Mouse (Mus musculus) lung, embryonic 15.5 days (tissue): ENCODE results near the gene Tcf12. TPM values are rescaled to one million over a fixed set of nuclear protein-coding genes. Genes with fewer than 3 reads are reported as not detected.

ENCODE experiments used
- ATAC-seq: fragments of 200-750 bp; cut with Nextera tagmentation; 2 replicates; pipeline ENCODE4 v1.8.0; 2017; ENCODE audit warnings: moderate number of reproducible peaks, borderline replicate concordance; ENCODE audit not compliant: low FRiP score, low TSS enrichment; ENCODE audit errors: extremely low read depth
- H3K27ac ChIP-seq: fragments of 300-500 bp; sonication (generic); 2 replicates; pipeline ENCODE4 v1.5.1; 2015; ENCODE audit warnings: moderate library complexity, mild to moderate bottlenecking, inconsistent platforms
- H3K27me3 ChIP-seq: fragments of 300-500 bp; sonication (generic); 2 replicates; pipeline ENCODE4 v1.6.1; 2015; ENCODE audit warnings: inconsistent platforms
- H3K36me3 ChIP-seq: fragments of 300-500 bp; sonication (generic); 2 replicates; pipeline ENCODE4 v1.6.1; 2015; ENCODE audit warnings: inconsistent platforms
- H3K4me1 ChIP-seq: fragments of 300-500 bp; sonication (generic); 2 replicates; pipeline ENCODE4 v1.6.1; 2015; ENCODE audit warnings: inconsistent platforms
- H3K4me2 ChIP-seq: fragments of 300-500 bp; sonication (generic); 2 replicates; pipeline ENCODE4 v1.6.1; 2015; ENCODE audit warnings: inconsistent platforms, mild to moderate bottlenecking, moderate library complexity
- H3K4me3 ChIP-seq: fragments of 300-500 bp; sonication (generic); 2 replicates; pipeline ENCODE4 v1.5.1; 2015; ENCODE audit warnings: mild to moderate bottlenecking, inconsistent platforms
- H3K9ac ChIP-seq: fragments of 300-500 bp; sonication (generic); 2 replicates; pipeline ENCODE4 v1.6.1; 2015; ENCODE audit warnings: inconsistent platforms
- H3K9me3 ChIP-seq: fragments of 300-500 bp; sonication (generic); 2 replicates; pipeline ENCODE4 v1.6.1; 2016; ENCODE audit warnings: inconsistent platforms
- WGBS: fragments of 180-500 bp; shearing (Covaris S2); methylation state at CpG from one replicate; pipeline ENCODE4 v1.1.7; 2015; 5-methylcytosine and 5-hydroxymethylcytosine counted together
- polyA plus RNA-seq: library from polyadenylated mRNA; unstranded; fragments of >200 nt; fragmentation: Nextera tagmentation; extraction: Ambion mirVana; gene quantifications from 2 replicates; pipeline ENCODE4 v1.2.1, GENCODE M21; 2015

Tcf12 gene
- polyA plus RNA-seq, 1 experiment from 2014 or later: 75.8 TPM

- no peaks in the 10 kb centered on the region for H3K9me3 ChIP-seq
- WGBS: 66% methylated on average over 4 of the region's 4 CpGs
- no peak for ATAC-seq
- H3K27ac ChIP-seq: no peak overlapping the region
- no peaks in the 10 kb centered on the region for H3K27me3 ChIP-seq
- no peak overlapping the region for H3K4me2 ChIP-seq
- H3K4me1 ChIP-seq: no peaks in the 10 kb centered on the region
- no peaks in the 10 kb centered on the region for H3K36me3 ChIP-seq
- no peak overlapping the region for H3K9ac ChIP-seq
- H3K4me3 ChIP-seq: no peak overlapping the region
Observed at GRCm38 (mm10) chr9:72014585-72015381, 96.9 kb downstream of the Tcf12 start.

GRCm38 (mm10) chr9:72013541-72013940 is 98.1 kb downstream of the Tcf12 start:
- H3K4me3 ChIP-seq: no peak overlapping the region
- no peak overlapping the region for H3K4me2 ChIP-seq
- no peaks in the 10 kb centered on the region for H3K9me3 ChIP-seq
- no peak overlapping the region for H3K27ac ChIP-seq
- no peaks in the 10 kb centered on the region for H3K27me3 ChIP-seq
- no peak for ATAC-seq
- H3K36me3 ChIP-seq: no peaks in the 10 kb centered on the region
- no peaks in the 10 kb centered on the region for H3K4me1 ChIP-seq
- 88% methylated on average over 1 of the region's 1 CpGs for WGBS
- no peak overlapping the region for H3K9ac ChIP-seq

GRCm38 (mm10) chr9:72008634-72009033 is 103.0 kb downstream of the Tcf12 start:
- Histone ChIP-seq H3K4me2 (no peak overlapping the region), H3K27me3 (no peaks in the 10 kb centered on the region), H3K36me3 (no peaks in the 10 kb centered on the region), H3K9ac (no peak overlapping the region), H3K4me3 (no peak overlapping the region), H3K9me3 (no peaks in the 10 kb centered on the region), H3K27ac (no peak overlapping the region), H3K4me1 (no peaks in the 10 kb centered on the region)
- 65% methylated on average over 1 of the region's 1 CpGs for WGBS
- no peak for ATAC-seq

DNA sequence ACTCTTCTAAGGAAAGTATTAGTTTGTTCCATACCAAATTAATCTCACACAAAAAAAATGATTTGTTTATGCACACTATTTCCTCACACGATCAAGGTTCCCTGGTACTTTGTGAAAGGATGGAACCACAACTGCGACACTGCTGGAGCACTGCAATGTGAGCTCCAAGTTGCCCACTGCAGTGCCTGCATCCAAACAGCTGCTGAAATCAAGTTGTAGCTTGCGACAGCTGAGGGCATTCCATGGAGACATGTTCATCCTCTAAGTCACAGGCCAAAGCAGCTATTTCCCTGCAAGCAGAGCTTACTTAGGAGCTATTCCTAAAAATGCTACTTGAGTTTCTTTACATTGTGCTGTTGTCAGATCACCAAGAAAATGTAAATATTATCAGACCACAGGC is 120.5 kb downstream of the Tcf12 start:
- Histone ChIP-seq H3K27ac (peak overlapping the region; percentile 15; the same call in 1 of the 2 replicates), H3K4me1 (peaks cover 14% of the 10 kb centered on the region), H3K4me3 (no peak overlapping the region), H3K27me3 (no peaks in the 10 kb centered on the region), H3K9ac (no peak overlapping the region), H3K36me3 (no peaks in the 10 kb centered on the region), H3K9me3 (no peaks in the 10 kb centered on the region), H3K4me2 (no peak overlapping the region)
- no peak for ATAC-seq
- 61% methylated on average over 3 of the region's 3 CpGs for WGBS

DNA sequence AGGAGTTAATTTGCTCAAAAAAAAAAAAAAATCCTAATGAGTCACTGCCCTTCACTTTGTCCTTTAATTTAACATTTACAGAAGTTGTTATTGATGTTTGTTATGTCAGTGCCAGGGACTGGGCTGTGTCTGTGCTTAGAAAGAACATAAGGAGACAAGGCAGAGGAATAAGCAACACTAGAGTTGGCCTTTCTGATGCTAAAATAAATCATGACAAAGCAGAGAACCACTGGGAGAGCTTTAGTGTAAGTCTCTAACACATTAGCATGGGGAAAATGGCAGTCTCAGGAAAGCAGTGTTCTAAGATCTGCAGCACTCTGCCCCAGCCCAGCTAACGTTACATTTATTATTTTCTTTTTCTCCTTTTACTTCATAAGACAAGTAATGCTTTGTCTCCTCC is 121.3 kb downstream of the Tcf12 start:
- no peaks in the 10 kb centered on the region for H3K9me3 ChIP-seq
- peaks cover 14% of the 10 kb centered on the region for H3K4me1 ChIP-seq
- ATAC-seq: no peak
- no peak overlapping the region for H3K9ac ChIP-seq
- H3K27me3 ChIP-seq: no peaks in the 10 kb centered on the region
- 54% methylated on average over 1 of the region's 1 CpGs for WGBS
- H3K36me3 ChIP-seq: no peaks in the 10 kb centered on the region
- H3K4me2 ChIP-seq: no peak overlapping the region
- H3K4me3 ChIP-seq: no peak overlapping the region
- H3K27ac ChIP-seq: no peak overlapping the region

- WGBS: 67% methylated on average over 1 of the region's 1 CpGs
Observed at GRCm38 (mm10) chr9:71989663-71990062, 122.0 kb downstream of the Tcf12 start.

DNA sequence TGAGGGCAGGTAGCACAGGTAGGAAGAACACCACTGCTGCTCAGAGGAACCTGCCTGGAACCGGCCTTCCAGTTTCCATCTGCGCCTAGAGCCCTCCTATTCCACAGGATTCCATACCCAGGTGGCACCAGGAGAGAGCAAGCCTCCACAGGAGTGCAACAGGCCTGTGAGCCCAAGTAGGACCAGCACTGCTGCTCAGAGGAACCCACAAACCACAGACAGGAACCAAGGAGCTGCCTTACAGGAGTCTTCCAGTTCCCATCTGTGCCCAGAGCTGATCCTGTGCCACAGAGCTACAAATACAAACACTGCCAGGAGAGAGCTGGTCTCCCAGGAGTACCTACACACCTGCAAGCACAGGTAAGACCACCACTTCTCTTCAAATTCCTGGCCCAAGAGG is 125.0 kb downstream of the Tcf12 start:
- H3K36me3 ChIP-seq: no peaks in the 10 kb centered on the region
- no peaks in the 10 kb centered on the region for H3K9me3 ChIP-seq
- H3K4me1 ChIP-seq: peaks cover 17% of the 10 kb centered on the region
- ATAC-seq: no peak
- 95% methylated on average over 2 of the region's 2 CpGs for WGBS
- H3K9ac ChIP-seq: no peak overlapping the region
- H3K4me3 ChIP-seq: no peak overlapping the region
- no peak overlapping the region for H3K4me2 ChIP-seq
- H3K27ac ChIP-seq: no peak overlapping the region
- H3K27me3 ChIP-seq: no peaks in the 10 kb centered on the region

More at GRCm38 (mm10) chr9:71989663-71990062, 122.0 kb downstream of the Tcf12 start:
- Histone ChIP-seq H3K9me3 (no peaks in the 10 kb centered on the region), H3K27me3 (no peaks in the 10 kb centered on the region), H3K9ac (no peak overlapping the region), H3K36me3 (no peaks in the 10 kb centered on the region), H3K4me1 (peaks cover 14% of the 10 kb centered on the region), H3K4me3 (no peak overlapping the region), H3K27ac (no peak overlapping the region), H3K4me2 (no peak overlapping the region)
- no peak for ATAC-seq

DNA sequence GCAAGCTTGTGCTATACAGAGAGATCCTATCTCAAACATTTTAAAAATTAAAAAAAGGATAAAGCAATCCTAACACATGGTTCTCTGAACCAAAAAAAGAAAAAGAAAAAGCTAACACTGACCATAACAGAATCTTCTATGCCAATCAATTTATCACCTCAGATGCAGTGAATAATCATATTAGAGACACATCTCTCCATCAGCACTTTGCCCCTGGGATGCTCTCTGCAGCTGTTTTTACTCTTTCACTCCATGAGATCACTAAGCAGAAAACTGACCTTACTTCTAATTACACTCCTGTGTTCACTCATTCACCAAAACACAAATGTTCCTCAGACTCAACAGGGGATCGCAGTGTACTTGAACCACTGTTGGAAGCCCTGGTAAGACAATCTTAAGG is 128.8 kb downstream of the Tcf12 start:
- H3K27ac ChIP-seq: no peak overlapping the region
- no peaks in the 10 kb centered on the region for H3K36me3 ChIP-seq
- no peak overlapping the region for H3K4me2 ChIP-seq
- no peaks in the 10 kb centered on the region for H3K27me3 ChIP-seq
- 81% methylated on average over 1 of the region's 1 CpGs for WGBS
- no peaks in the 10 kb centered on the region for H3K9me3 ChIP-seq
- peaks cover 20% of the 10 kb centered on the region for H3K4me1 ChIP-seq
- H3K4me3 ChIP-seq: no peak overlapping the region
- no peak overlapping the region for H3K9ac ChIP-seq
- no peak for ATAC-seq

DNA sequence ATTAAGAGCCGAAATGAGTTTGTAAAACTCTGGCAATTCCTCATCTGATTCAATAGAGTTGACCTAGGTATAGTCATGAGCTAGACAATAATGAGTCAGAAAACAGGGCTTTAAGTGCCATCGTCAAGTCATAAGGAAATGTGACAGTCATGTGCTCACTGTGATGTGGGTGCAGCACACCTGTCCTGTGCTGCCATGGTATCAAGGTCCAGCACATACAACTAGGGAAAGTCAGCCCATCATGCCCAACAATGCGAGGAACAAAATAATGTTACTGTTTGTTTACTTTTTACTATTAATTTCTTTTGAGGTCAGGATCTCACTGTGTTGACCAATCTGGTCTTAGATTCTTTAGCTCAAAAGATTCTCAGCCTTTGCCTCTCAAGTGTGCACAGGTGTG is 130.6 kb downstream of the Tcf12 start:
- no peak overlapping the region for H3K4me3 ChIP-seq
- no peak for ATAC-seq
- no peaks in the 10 kb centered on the region for H3K36me3 ChIP-seq
- no peaks in the 10 kb centered on the region for H3K27me3 ChIP-seq
- peaks cover 22% of the 10 kb centered on the region for H3K4me1 ChIP-seq
- 87% methylated on average over 3 of the region's 3 CpGs for WGBS
- no peak overlapping the region for H3K27ac ChIP-seq
- no peak overlapping the region for H3K4me2 ChIP-seq
- no peaks in the 10 kb centered on the region for H3K9me3 ChIP-seq
- no peak overlapping the region for H3K9ac ChIP-seq

DNA sequence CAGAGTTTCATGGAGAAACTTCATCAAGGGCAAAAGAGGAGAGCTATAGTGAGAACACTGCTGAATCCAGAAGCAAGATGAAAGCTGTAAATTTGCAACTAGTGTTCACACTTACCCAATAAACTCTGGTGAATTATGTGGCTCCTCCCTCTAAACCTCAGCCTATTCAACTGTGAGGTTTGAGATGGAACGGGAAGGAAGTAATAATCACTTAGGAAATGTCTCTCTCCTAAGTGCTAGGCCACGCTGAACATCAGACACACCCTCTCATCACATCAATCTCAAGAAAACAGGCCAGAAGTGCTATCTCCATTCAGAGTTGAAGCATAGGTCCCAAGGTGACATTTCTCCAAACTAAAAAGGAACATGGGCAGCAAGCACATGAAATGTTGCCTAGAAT is 131.1 kb downstream of the Tcf12 start:
- H3K27me3 ChIP-seq: no peaks in the 10 kb centered on the region
- no peak for ATAC-seq
- WGBS: 50% methylated on average over 2 of the region's 2 CpGs
- H3K27ac ChIP-seq: no peak overlapping the region
- H3K4me2 ChIP-seq: no peak overlapping the region
- peaks cover 24% of the 10 kb centered on the region for H3K4me1 ChIP-seq
- H3K9me3 ChIP-seq: no peaks in the 10 kb centered on the region
- H3K4me3 ChIP-seq: no peak overlapping the region
- H3K36me3 ChIP-seq: no peaks in the 10 kb centered on the region
- H3K9ac ChIP-seq: no peak overlapping the region

DNA sequence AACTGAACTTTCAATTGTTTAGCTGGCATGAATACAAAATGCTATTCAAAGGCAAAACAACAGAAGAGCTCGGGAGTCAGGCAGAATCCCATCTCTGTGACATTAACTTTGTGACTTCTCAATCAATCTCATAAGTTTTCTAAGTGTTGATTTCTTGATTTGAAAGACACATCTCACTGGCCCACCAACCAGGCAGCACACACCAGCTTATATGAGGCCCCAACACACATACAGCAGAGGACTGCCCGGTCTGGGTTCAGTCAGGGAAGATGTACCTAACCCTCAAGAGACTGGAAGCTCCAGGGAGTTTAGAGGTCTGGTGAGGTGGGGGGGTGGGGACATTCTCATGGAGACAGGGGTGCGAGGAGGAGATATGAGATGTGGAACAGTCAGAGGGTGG is 132.8 kb downstream of the Tcf12 start:
- Histone ChIP-seq H3K9ac (no peak overlapping the region), H3K27me3 (no peaks in the 10 kb centered on the region), H3K4me2 (no peak overlapping the region), H3K27ac (no peak overlapping the region), H3K9me3 (no peaks in the 10 kb centered on the region), H3K4me3 (no peak overlapping the region), H3K36me3 (no peaks in the 10 kb centered on the region), H3K4me1 (peaks cover 23% of the 10 kb centered on the region)
- 68% methylated on average over 3 of the region's 3 CpGs for WGBS
- no peak for ATAC-seq

DNA sequence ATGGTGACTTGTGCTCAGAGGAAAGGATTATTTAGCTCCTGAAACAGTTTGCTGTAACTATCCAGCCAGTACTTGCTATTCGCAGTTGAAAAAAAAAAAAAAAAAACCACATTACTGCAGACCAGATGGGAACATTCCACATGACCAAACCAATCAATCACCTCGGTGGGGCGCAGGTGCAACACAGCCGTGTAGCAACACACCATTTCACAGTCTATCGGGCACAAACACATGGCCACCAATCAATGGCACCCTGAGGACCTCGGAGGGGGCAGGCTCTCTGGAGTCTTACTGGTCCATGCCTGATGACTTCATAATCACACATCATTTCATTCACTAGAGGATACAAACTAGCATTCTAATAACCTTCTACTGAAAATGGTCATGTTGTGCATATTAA is 135.6 kb downstream of the Tcf12 start:
- H3K4me3 ChIP-seq: no peak overlapping the region
- H3K9me3 ChIP-seq: no peaks in the 10 kb centered on the region
- WGBS: 45% methylated on average over 6 of the region's 6 CpGs
- no peak for ATAC-seq
- peaks cover 24% of the 10 kb centered on the region for H3K4me1 ChIP-seq
- H3K4me2 ChIP-seq: no peak overlapping the region
- no peak overlapping the region for H3K27ac ChIP-seq
- H3K27me3 ChIP-seq: no peaks in the 10 kb centered on the region
- H3K9ac ChIP-seq: no peak overlapping the region
- H3K36me3 ChIP-seq: no peaks in the 10 kb centered on the region

DNA sequence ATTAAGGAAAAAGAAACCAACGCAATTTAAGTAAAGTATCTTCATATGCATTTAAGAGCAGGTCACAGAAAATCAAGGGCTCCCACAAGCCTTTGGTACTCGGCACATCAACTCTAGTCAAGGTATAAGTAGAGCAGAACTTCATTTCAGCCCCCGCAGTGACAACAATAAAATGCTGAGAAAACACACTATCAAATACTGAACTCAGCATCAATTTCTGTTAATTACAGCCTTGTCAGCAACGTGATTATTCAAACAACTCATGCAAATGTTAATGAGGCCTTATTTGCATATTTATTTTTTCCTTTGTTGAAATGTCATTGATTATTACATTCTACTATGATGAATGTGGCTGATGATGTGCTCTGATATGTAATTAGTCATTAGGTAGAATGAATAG is 136.5 kb downstream of the Tcf12 start:
- Histone ChIP-seq H3K9ac (no peak overlapping the region), H3K4me2 (no peak overlapping the region), H3K27ac (no peak overlapping the region), H3K9me3 (no peaks in the 10 kb centered on the region), H3K27me3 (no peaks in the 10 kb centered on the region), H3K4me1 (peaks cover 24% of the 10 kb centered on the region), H3K4me3 (no peak overlapping the region), H3K36me3 (no peaks in the 10 kb centered on the region)
- no peak for ATAC-seq
- WGBS: 72% methylated on average over 4 of the region's 4 CpGs
